Mouse (Mus musculus) adrenal gland, adult 18-20 months (tissue): Measurements from ENCODE around the gene Syce1l. TPM values are rescaled to one million over a fixed set of nuclear protein-coding genes. Genes with fewer than 3 reads are reported as not detected.

Source experiments
- DNase-seq, 2 experiments: peaks; one replicate each; pipeline ENCODE4 v3.0.0; 2021 to 2022; ENCODE audit warnings: low spot score in 2 of 2
- total RNA-seq, 2 experiments: library from RNA; stranded (reverse); gene quantifications; 1 replicate in 1 of 2; 2 replicates in 1 of 2; pipeline ENCODE4 v1.2.3; 2021

Syce1l gene
- total RNA-seq, 2 experiments from 2014 or later, result not detected

DNA sequence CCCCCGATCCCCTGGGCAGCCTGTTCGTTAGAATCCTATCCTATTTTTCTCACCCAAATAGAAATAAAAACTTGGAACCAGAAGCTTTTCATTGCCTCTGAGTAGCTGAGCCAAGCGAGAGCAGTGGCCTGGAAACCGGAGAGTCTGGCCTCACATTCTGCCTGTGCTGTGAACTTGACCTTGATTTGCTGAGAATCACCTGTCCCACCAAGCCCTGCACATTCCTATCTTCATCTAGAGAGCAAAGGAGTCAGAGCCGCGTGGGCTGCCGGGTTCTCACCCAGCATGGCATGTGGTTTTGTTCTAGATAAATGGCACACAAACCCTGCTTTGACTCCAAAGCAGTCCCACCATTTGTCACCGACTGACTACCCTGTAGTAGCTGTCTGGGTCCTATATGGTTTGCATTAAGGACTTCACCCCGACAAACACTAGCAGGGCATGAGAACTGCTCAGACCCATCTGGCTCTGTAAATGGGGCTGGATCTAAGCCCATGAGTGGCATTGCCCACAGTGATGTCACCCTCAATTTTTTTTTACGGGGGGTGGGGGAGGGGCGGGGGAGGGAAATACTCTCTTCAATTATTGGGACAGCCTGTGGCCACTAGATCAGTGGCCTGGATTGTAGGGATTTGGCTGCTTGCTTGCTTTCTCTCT, 29.7 kb downstream of the Syce1l start:
- DNase-seq, result no peak

DNA sequence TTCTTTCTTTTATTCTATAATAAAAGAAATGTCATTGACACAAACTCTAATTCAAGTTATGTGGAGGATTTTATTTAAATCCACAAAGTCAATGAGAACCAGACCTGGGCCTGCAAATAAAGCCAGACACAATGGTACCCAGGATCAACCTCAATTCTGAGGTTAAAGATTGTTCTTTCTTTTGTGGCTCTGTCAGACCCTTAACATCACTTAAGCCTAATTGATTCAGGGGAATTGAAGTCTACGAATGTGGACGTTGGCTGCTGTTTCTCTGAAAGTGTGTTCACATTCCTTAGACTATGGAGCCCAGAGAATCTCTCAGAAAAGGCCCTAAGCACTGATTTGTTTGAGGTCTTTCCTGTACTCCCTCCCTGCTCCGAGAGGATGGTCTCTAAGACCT, 30.3 kb downstream of the Syce1l start:
- no peak for DNase-seq

DNA sequence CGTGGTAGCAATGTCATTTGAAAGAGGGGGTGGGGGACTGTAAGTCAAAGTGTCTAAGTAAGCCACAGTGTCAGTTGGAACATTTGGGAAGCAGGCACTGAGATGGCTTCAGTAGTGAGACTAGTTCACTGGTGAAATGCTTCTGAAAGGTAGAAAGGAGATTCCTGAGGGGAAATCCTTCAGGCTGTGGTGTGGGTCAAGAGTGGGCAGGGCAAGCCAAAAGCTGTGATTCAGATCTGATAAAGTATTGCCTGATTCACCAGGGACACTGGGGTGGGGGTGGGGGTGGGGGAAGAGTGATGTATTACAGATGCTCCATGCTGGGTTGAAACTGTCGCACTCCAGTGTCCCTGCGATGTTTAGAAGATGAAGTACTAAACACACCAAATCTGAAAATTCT, 31.6 kb downstream of the Syce1l start:
- no peak for DNase-seq

DNA sequence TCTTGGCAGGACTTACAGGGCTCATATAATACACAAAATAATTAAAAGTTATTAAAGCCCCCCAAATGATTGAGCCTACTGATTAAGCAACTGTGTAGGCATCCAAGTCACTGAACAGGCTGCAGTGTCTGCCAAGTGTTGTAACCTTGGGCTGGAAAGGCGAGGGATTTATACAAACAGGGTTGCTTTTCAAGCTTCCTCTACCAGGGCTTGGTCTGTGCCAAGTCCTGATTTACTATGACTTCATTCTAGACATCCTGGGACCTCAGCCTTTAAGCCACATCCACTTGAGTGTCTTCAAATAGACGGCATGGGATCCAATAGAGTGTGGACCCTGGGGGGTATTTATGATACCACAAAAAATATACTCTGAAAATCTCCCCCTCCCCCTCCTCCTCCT, 32.3 kb downstream of the Syce1l start:
- no peak for DNase-seq

DNA sequence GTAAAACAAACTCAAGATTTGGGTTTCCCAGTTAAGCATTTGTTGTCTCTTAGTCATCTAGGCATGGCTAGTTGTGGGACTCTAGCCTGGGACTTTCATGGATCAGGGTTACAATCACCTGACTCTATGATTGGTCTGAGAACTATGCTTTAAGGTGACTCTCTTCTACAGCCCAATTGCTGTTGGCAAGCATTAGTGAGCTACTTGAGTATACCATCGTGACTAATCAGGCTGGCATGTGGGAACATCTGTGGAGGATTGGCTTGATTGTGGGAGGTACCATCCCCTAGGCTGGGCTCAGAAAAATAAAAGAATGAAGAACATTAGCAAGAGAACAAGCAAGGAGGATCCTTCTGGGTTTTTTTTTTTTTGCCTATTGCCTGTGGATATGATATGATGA, 33.8 kb downstream of the Syce1l start:
- no peak for DNase-seq

GRCm38 (mm10) chr8:113679361-113679760, 36.3 kb downstream of the Syce1l start:
- no peak for DNase-seq

DNA sequence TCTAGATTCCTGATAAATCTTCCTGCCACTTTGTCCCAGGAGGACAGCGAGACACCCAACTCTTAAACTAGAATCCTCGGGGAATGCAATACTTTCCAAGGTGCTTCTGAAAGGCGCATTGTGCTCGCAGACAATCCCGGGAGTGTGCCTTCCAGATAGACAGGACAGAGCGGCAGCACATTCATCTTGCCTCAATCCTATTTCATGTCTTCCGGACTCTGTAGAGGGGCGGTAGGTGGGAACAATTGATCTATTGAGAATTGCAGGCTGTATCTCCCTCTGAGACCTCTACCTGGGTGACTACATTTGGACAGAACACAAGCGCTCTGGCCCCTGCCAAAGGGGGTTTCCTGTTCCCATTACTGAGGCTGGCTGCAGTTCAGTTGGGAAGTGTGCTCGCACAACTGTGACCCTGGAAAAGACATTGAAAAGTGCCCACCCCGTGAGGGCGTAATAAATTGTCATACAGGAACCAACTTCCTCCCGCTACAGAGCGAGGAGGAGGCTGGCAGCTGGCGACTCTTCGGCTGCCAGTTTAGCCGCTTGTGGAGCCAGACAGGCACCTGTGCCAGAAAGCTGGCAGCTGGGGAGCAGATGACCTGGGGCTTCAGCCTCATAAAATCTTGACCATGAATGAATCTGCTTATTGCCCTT, 45.0 kb downstream of the Syce1l start:
- no peak for DNase-seq

DNA sequence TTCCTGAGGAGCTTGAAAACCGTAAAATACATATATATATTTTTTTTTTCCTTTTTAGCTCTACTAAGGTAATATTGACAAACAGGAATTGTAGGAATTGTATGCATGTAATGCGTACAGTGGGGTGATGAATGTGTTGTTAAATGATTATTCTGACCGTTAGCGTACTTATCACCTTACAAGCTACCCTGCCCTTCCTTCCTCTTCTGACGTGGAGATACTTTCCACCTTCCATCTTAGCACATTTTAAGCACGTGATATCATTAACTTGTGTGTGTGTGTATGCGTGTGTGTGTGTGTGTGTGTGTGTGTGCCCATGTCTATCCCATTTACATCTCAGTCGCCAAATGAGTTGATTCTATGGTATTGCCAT, 45.5 kb downstream of the Syce1l start:
- DNase-seq, result no peak

GRCm38 (mm10) chr8:113691622-113692343, 48.8 kb downstream of the Syce1l start:
- DNase-seq, result no peak

DNA sequence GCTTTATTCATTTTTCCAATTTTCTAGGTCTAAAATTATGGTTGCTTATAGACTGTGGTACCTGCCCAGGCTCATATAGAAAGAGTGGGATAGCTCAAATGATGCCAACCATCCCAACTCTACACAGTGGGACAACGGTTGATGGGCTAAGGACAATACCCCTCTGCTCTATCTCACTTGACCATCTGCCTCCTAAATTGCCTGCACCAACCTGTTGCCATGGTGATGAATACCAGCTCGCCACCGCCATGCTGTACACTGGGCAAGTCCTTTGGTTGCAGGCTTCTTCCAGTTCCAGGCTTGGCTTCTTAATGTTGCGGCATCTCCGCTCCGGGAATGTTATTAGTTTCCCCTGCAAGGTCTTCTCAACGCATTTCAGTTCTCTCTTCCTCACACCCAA, 62.0 kb downstream of the Syce1l start:
- DNase-seq, result no peak

Other genes with a start within 250 kb of the Syce1l start
- 10 to 100 TPM; 15.7 to 19.3 TPM for gene Mon1b, start 7.6 kb upstream of the Syce1l start, total RNA-seq
- gene Adamts18, start 205.5 kb downstream of the Syce1l start, total RNA-seq, result not detected